Mouse (Mus musculus) neural tube, postnatal 0 days (tissue): ENCODE measurements around the gene Nsg2. TPM values are rescaled to one million over a fixed set of nuclear protein-coding genes. Genes with fewer than 3 reads are reported as not detected.

Experiments
- polyA plus RNA-seq: library from polyadenylated mRNA; unstranded; fragments of >200 nt; fragmentation: Nextera tagmentation; extraction: Ambion mirVana; gene quantifications from 2 replicates; pipeline ENCODE4 v1.2.1, GENCODE M21; 2015

The Nsg2 gene
- polyA plus RNA-seq: 335 and 384 TPM in 2 replicates

DNA sequence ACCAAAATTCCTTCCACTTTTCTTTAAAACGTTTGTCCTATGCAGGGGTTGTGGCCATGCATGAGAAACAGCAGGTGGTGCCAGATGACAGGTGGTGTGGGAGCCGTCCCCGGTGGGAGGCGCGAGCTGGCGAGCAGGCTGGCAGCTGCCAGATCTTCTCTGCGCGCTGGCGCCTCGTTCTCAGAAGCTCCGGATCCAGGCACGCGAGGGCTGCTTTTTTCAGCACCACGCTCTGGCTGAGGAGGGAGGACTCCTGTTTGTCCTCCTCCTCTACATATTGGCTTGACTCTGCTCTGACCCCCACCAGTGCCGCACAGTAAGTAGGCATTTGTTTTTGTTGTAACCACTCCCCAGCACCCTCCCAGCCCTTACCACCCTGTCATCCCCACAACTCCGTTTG lies at the start of gene Nsg2:
Gene Nsg2, plus strand, starts transcription at position 183 of the 400 bp plus-strand sequence.

DNA sequence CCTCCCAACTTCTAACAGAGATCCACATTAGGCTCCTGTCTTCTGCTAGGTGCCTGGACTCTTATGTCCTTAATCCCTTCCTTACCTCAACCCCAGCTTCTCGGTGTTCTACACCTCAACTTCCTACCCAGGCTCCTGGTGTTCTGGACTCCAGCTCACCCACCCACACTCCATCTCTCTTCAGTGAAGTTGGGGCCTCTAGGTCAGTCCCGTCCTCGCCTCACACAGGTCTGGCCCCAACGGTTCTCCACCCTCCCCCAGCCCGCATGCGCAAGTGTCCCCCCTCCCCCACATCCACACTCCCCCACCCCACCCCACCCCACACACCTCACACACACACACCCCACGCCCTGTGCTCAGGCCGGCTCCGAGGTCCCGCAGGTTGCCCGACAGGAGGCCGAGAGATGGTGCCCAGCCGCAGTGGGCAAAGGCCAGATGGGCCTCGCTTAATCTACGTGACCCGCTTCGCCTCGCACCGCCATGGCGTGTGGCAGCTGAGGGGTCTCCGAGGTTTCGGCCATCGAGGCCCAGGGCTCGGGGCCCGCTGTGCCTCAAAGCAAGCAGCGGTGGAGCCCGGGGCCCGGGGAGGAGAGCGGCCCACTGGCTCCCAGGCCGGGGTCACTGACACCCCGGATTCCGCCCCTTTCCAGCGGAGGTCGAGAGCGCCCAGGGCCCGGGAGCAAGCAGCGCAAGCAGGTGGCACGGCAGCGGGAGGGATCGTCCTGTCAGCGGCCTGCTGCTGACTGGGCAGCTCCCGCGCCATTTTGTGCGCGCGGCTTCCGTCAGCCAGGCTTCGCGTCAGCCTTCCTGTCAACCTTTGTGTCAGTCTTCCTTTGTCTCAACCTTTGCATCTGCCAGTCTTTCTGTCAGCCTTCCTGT lies 34.8 kb upstream of the Nsg2 start, which contains the start of gene 4930524B15Rik:
Gene 4930524B15Rik, plus strand, starts transcription at position 337 of the 879 bp plus-strand sequence.

Other genes starting within 250 kb of the Nsg2 start
- 18.1 and 19.2 TPM in 2 replicates for gene Cpeb4, start 128.3 kb upstream of the Nsg2 start, polyA plus RNA-seq
- 0.22 and 0.29 TPM in 2 replicates for gene 4930524B15Rik, start 34.9 kb upstream of the Nsg2 start, polyA plus RNA-seq
- not detected in 2 replicates for gene Il9r, start 199.8 kb downstream of the Nsg2 start, polyA plus RNA-seq
- gene Snrnp25, start 205.0 kb downstream of the Nsg2 start, polyA plus RNA-seq: 48.3 and 58.2 TPM in 2 replicates
- 25.0 and 25.1 TPM in 2 replicates for gene Rhbdf1, start 221.8 kb downstream of the Nsg2 start, polyA plus RNA-seq
- gene Mpg, start 226.0 kb downstream of the Nsg2 start, polyA plus RNA-seq: 28.0 and 32.0 TPM in 2 replicates